Mouse (Mus musculus): ENCODE data around the gene Smim4. TPM values are rescaled to one million over a fixed set of nuclear protein-coding genes. Genes with fewer than 3 reads are reported as not detected.

The Smim4 gene
- 26.9 and 39.7 TPM in 2 replicates for total RNA-seq (2017)

DNA sequence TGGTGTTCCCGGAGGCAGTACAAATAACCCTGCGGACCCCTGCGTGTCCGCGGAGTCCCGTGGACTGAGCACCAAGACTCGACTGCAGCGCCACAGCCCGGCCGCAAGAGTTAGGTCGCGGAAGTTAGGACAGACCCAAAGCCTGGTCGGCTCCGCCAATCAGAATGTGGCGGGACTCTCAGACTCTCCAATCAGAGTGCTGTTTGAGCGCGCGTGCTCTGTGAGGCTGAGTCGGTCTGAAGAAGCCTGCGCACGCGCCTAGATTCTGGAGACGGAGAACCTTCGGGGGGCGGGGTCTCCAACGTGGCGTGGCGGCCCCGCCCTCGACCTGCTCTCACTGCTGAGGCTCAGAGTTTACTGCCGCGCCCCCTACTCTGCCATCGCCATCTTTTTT is at the start of gene Smim4:
Smim4 (minus strand) TSS at position 131 of the 394 bp plus-strand sequence.
- ATAC-seq (ENCODE audit: extremely low read depth, insufficient number of reproducible peaks, low FRiP score, poor library complexity, severe bottlenecking): peak; percentile 92

DNA sequence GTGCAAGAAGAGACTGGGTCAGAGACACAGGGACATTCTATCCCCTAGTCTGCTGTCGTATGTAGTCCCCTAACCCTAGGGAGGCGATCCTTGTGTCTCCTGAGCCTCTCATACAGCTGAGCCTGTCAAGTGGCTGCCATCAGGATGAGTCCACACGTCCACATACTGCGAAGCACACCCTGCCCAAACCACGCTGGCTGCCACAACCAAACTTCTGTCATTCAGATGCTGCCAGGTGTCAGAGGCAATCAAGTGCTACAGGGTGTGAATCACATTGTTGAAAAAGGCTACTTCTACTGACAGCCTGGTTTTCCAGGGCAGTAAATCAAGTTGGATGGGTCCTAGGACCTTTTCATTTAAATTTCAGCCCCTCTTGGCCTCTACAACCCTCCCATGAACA is 49.0 kb upstream of the Smim4 start:
- no peak for ATAC-seq (ENCODE audit: extremely low read depth, insufficient number of reproducible peaks, low FRiP score, poor library complexity, severe bottlenecking)

DNA sequence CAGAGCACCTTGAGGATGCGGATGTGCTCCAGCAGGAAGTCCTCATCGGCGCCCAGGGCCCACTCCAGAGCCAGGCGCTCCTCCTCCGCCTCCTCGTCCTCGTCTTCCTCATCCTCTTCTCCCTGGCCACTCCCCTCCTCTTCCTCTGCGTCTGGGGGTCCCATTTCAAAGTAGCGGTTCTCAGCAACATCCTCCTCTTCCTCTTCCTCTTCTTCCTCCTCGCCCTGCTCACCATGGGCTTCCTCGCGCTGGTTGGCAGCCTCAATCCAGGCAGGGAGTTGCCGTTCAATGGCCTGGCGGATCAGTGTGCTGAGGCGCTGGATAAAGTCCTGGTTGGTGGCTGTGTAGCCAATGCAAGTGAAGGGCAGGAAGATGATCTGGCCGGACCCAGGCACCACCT is 48.5 kb upstream of the Smim4 start:
- no peak for ATAC-seq (ENCODE audit: extremely low read depth, insufficient number of reproducible peaks, low FRiP score, poor library complexity, severe bottlenecking)

DNA sequence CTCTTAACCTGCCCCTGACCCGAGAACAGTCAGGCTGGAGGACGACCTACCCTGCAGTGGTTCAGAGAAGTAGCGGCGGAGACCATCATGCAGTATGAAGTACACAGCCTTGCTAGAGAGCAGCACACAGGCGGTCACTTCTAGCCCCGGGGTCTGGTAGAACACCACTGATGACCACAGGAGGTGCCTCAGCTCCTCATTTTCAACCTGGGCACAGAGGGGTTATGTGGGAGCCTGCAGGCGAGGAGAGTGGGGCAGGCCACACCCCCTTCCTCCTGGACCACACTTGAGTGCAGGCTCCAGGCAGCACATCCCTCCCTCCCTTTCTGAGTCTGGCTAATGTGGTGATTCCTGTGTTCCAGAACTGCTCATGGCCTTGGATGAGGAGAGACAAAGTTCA is 44.8 kb upstream of the Smim4 start:
- no peak for ATAC-seq (ENCODE audit: extremely low read depth, insufficient number of reproducible peaks, low FRiP score, poor library complexity, severe bottlenecking)

DNA sequence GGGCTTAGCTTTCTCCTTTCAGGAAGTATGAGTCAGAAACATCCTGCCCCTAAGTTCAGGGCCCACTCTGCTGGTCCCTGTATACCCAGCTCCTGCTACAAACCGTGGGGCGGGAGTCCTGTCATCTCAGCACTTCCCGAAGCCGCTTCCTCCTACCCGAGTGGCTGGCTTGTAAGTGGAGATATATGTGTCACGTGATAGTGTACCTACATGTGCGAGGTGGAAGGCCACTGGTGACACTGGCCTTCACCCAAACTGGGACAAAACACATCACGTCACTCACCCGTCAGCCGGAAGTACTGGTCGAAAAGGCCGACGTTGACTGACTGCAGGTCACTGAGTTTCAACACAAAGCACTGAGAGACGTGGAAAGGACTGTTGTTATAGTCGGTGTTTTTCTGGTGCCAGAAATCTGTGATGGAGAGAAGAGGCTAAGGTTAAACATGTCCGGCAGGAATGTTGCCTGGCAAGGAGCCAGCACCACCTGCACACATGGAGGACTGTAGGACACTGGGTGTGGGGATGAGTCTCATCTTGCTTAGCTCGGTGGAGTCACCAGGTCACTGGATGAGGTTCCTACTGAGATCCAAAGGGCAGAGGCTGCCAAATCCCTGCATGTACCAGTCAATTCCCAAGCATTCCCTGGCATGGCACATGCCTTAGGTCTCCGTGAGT is 44.2 kb upstream of the Smim4 start:
- no peak for ATAC-seq (ENCODE audit: extremely low read depth, insufficient number of reproducible peaks, low FRiP score, poor library complexity, severe bottlenecking)

DNA sequence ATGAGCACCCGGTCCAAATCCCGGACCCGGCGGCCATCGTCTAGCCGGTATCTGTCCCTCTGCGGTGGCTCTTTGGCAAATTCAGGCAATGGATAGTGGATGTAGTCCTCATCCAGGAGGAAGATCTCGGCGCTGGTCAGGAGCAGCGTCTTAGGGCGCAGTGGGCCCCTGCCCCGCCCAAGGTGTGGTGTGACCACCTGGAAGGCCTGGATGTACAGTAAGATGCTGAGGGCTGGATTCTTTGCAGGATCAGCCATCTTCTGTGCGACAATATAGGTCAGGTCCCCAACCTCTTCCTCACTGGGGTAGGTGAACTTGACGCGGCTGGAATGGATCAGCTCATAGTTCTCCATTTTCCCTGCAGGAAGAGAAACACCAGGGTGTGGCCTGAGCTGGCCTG is 43.1 kb upstream of the Smim4 start:
- ATAC-seq (ENCODE audit: extremely low read depth, insufficient number of reproducible peaks, low FRiP score, poor library complexity, severe bottlenecking): no peak

DNA sequence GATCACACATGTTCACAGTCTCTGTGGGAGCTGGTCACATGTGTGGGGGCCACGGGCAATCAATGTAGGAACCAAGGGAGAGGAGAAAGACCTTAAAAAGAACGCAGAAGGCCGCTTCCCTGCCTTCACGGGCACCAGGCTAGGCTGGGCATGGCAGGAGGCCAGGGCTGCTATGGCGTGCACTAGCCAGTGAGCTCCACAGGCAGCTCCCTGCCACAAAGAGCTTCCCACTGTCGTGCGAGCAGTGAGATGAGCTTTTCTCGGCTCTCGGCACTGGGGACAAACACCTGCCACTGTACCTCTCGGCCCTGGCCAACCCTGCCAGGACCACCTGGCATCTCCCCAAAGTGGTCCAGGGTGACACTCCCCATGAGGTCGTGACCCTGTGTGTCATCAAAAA is 42.6 kb upstream of the Smim4 start:
- ATAC-seq (ENCODE audit: extremely low read depth, insufficient number of reproducible peaks, low FRiP score, poor library complexity, severe bottlenecking): no peak

DNA sequence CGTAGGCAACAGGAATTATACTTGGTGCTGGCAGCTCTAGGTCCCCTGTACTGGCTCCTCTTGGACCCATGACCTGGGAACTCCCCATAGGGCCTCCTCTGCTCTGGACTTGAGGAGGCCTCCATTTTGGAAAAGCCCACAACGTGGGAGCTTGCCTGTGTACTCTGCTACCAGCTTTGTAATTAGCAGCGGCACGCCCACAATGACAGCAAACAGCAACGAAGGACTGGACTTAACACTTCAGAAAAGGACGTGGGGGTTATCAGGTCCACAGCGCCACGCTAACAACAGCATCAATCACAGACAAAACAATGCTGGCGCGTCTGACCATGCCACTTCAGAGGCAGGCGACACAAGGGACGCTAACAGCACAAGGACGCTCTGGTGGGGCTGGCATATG is 42.2 kb upstream of the Smim4 start:
- no peak for ATAC-seq (ENCODE audit: extremely low read depth, insufficient number of reproducible peaks, low FRiP score, poor library complexity, severe bottlenecking)

DNA sequence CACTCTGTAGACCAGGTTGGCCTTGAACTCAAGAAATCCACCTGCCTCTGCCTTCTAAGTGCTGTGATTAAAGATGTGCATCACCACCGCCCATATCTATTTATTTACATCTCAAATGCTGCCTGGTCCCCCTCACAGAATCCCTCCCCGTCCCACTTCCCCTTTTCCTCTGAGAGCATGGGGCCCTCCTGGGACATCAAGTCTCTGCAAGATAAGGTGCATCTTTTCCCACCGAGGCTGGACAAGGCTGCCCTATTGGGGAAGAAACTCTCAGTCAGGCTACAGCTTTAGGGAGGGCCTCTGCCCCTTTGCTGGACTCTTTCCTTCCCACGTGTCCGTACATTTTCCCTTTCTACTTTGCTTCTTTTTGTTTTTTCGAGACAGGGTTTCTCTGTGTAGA is 40.8 kb upstream of the Smim4 start:
- no peak for ATAC-seq (ENCODE audit: extremely low read depth, insufficient number of reproducible peaks, low FRiP score, poor library complexity, severe bottlenecking)

DNA sequence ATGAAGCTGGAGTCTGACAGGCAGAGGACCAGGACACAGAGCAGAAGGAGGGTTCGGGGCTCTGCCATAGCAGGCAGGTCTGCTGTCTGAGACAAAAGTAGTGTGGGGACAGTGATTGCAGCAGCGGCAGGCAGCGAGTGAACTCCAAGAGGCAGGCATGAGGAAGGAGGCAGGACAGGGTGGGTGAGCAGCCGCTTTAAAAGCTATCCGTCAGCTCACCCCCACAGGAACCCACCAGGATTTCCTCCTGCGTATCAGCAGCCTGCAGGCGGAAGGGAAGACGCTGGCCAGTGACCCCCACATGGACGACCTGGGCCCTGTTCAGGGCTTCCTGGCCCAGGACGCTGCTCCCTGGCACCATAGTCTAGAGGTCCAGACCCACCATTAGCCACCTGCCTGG is 39.7 kb upstream of the Smim4 start, which contains the start of gene Stab1:
Stab1 (minus strand) TSS at position 217 of the 400 bp plus-strand sequence.
- no peak for ATAC-seq (ENCODE audit: extremely low read depth, insufficient number of reproducible peaks, low FRiP score, poor library complexity, severe bottlenecking)

DNA sequence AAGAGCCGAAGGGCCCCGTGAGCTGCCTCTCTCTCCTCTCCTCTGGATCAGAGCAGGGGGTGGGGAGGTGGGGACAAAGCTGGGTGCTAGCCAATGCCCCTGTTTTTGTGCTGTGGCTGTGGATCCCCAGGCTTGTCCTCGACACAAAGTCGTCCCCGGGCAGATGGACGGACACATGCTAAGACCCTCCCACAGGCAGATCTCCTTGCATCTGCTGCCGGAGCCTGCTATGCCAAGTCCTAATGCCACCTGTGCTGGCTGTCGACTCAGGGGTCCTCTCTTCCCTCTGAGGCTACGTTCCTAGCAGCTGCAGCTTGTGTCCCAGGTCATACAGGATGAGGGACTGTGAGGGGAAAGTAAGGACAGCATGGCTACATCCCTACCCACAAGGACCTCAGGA is 38.1 kb upstream of the Smim4 start:
- no peak for ATAC-seq (ENCODE audit: extremely low read depth, insufficient number of reproducible peaks, low FRiP score, poor library complexity, severe bottlenecking)

DNA sequence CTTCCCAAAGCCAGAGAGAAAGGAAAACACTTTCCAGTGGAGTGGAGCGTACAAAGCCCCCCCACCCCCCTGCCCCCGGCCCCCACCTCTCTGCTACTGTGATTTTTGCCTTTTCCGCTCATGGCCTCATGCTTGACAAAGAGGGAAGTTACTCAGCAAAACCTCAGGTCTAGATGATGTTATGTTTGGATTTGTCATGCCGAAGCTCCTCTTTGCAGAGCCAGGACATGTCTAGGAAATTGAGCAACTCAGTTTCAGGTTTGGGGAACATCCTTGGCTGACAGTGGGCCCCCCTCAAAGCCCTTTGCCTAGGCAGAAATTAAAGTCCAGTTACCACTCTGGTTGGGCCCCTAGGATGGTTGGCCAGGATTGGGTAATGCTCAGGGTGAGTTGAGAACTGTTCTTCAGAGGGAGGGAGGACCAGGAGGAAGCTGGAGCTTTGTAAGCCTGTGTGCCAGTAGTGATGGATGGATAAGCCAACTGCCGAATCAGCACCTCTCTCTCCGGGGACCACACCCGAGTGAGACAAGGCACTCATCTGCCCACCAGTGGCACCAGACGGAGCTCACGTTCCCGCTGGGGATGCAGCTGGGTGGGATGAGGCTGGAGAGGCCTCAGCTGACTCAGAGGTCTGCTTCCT is 37.4 kb upstream of the Smim4 start:
- peak; percentile 36 for ATAC-seq (ENCODE audit: extremely low read depth, insufficient number of reproducible peaks, low FRiP score, poor library complexity, severe bottlenecking)

DNA sequence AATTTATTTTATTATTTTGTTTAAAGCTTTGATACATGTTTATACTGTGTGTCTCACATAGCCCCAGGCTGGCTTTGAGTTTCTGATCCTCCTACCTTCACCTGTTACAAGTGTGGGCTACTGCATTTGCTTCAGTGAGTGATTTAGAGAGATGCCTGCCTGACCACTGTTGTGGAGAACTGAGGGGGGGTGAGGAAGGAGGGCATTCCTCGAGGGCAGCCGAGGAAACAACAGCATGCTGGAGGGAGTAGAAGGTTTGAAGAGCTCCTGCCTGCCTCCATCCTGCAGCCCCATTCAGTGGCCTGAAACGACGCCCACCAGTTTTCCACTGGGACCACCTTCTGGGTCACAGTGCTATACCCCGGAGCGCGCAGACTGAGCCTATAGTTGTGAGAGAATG is 36.7 kb upstream of the Smim4 start:
- no peak for ATAC-seq (ENCODE audit: extremely low read depth, insufficient number of reproducible peaks, low FRiP score, poor library complexity, severe bottlenecking)

DNA sequence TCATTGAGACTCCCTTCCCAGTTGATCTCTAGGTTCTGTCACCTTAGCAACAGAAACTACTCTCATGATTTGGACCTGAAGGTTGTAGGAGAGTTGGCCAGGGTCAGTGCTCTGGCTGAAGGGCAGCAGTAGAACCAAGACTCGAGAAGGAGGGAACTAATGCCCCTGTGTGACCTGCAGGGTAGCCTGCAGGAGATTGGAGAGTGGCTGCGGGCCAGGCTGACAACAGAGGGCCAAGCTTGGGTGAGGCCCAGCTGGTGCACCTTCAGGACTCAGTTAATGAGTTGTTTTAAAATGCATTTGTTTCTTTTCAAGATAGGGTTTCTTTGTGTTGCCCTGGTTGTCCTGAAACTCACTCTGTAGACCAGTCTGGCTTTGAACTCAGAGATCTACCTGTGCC is 36.3 kb upstream of the Smim4 start:
- ATAC-seq (ENCODE audit: extremely low read depth, insufficient number of reproducible peaks, low FRiP score, poor library complexity, severe bottlenecking): no peak

DNA sequence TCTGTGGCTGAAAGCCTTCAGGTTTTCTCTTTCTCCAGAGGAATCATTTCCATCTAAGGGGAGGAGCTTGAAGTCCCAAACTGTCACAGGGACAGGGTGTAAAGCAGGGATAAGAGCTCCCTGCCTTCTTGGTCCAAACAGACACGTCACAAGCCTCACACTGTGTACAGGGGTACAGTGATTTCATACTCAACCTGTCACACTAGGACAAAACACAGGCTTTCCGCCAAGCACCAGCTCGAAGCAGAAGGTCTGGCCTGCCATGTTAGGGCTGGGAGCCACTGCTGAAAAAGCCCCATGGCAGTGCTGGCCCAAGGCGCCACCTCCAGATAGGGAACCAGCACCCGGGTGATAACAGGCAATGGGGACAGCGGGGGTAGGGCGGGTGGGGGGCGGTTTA is 35.3 kb upstream of the Smim4 start:
- no peak for ATAC-seq (ENCODE audit: extremely low read depth, insufficient number of reproducible peaks, low FRiP score, poor library complexity, severe bottlenecking)

DNA sequence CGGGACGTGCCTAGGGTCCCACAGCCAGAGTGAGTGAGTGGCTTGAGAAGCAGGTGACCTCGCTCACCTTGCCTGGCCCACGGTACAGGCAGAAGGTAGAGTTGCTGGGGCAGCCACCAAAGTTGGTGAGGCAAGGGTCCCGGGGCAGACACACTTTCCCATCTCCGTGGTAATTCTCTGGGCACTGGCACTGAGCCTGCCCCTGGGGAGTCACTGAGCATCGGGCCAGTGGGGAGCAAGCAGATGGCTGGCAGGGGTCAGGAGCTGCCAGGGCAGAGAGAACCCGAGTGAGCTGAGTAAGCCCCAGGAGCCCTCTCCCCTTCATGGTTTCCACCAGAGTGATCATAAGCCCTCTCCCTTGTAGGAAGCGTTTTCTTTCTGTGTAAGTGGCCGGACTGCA is 32.9 kb upstream of the Smim4 start:
- no peak for ATAC-seq (ENCODE audit: extremely low read depth, insufficient number of reproducible peaks, low FRiP score, poor library complexity, severe bottlenecking)

DNA sequence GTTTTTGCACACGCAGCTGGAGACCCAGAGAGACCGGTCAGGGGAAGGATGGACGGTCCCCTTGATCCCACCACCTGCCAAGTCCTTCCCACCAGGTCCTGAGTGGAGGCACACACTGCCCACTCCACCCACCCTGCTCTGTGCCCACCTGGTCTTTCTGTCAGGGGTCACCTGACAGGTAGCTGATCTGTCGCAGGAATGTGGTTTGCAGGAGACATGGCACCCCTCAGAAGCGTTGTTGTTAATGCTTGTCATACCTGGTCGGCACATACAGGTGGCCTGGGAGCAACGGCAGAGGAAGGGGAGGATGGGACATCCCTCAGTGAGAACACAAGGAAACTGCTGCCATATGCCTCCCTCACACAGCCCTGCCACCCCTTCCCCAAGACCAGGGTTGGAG is 32.4 kb upstream of the Smim4 start:
- ATAC-seq (ENCODE audit: extremely low read depth, insufficient number of reproducible peaks, low FRiP score, poor library complexity, severe bottlenecking): no peak

DNA sequence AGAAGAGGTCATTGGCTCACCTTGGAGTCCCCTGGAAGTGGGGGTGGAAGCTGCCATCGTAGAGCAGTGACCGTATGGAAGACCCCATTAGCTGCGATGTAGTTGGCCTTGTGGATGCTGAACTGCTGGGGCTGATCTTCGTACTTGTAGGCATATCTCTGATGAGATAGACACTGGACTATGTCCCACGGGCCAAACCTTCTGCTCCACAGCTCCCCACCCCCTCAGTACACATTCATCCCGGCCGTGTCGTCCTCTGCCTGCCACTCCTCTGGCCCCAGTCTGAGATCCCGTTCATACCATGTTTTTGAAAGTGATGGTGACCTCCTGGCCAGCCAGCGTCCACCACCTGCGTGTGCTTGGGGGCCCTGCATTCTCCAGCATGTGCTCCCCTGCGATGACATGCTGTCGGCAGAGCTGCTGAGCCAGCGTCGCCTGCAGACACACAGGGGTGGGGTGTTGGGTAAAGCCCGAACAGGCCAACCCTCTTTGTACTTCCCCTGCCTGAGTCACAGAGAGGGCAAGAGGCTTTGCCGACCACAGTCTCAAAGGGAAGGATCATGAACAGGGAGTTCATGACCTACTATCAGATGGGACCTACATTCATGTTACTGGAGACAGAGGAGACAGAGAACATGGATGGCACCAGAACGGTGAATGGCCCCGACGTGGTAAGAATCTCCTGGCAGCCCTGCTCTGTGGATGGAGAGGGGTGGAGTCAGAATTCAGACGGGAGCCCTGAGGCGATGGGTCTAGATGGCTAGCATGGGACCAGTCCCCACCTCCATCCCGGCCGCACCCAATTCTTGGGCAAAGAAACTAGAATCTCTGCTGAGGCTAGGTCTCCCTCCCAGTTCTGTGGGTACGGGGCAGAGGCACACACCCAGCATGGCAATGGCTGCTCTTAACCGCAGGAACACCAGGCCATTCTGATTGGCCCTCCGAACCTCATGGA is 31.7 kb upstream of the Smim4 start:
- ATAC-seq (ENCODE audit: extremely low read depth, insufficient number of reproducible peaks, low FRiP score, poor library complexity, severe bottlenecking): peak; percentile 72

DNA sequence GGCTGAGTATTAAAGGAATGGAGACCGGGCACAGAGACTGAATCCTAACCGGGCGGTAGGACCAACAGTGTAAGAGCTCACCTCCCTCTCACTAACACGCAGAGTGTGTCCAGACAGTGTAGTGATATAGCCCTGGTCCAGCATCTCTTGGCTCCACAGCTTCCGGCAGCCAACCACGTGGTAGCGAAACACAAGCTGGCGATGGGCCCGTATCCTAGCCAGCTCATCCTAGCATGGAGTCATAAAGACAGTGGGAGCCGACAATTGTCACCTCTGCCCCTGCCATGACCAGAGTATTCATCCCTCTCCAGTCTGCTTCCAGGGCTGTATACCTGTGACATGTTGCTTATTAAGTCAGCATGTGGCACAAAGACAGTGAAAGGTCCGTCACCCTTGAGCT is 16.9 kb upstream of the Smim4 start:
- no peak for ATAC-seq (ENCODE audit: extremely low read depth, insufficient number of reproducible peaks, low FRiP score, poor library complexity, severe bottlenecking)

DNA sequence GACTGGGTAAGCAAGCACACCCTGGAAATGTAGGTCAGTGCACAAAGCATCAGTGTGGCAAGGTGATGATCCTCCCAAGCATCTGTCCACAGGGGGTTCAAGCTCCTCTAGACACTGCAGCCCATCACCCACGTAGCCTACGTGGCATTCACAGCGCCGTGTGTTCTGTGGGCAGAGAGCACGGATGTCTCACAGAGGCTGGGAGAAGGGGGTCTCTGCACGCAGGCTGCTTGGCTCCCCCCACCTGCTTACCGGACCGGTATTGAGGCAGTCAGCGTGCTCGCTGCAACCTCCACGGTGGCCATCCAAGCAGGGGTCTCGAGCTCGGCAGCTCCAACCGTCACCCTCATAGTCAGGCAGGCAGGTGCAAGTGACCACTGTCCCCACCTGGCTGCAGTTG is 12.3 kb upstream of the Smim4 start:
- ATAC-seq (ENCODE audit: extremely low read depth, insufficient number of reproducible peaks, low FRiP score, poor library complexity, severe bottlenecking): no peak

All from neutrophil, adult 5-6 weeks (primary cell).